Mouse (Mus musculus) bone marrow macrophage, adult 2 months (primary cell): ENCODE results near the gene Pbx1.

ENCODE experiments used
- CTCF ChIP-seq: IDR thresholded peaks from 2 replicates; pipeline ENCODE4 v1.5.1; 2012; ENCODE audit warnings: low read depth, mild to moderate bottlenecking, low read length, moderate library complexity
- POLR2A ChIP-seq: IDR thresholded peaks from 2 replicates; pipeline ENCODE4 v1.6.1; 2012; ENCODE audit warnings: mild to moderate bottlenecking, low read depth, low read length, borderline replicate concordance

DNA sequence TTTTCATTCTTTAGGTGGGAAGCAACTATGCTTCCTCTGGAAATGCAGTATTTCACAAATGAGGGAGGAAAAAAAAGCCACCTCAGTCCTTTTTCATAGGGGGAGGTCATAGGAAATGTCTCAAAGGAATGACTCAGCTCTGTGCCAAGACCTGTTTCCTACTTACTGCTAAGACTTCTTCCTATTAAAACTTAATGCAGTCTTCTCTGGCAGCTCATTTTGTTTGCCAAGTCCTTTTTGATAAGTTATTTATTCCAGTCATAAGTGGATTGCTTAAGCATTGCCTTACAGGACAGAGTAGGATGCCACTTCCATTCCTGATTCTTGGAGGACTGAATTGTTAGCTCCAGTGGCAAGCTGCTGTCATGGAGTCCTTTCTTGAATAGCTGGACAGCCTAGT lies 41.3 kb downstream of the Pbx1 start:
- TF ChIP-seq CTCF (no peak), POLR2A (no peak)
